Mouse (Mus musculus): ENCODE results near the gene Mov10l1. TPM values are rescaled to one million over a fixed set of nuclear protein-coding genes. Genes with fewer than 3 reads are reported as not detected.

Gene Mov10l1
- polyA plus RNA-seq, 1 experiment from 2014 or later: not detected

GRCm38 (mm10) chr15:89062518-89062910 lies 79.8 kb downstream of the Mov10l1 start:
- Histone ChIP-seq H3K9me3 (replicated peaks) (no peaks in the 10 kb centered on the region), H3K4me3 (replicated peaks) (no peak overlapping the region), H3K27ac (replicated peaks) (no peak overlapping the region), H3K9ac (no peak overlapping the region), H3K4me1 (replicated peaks) (peaks cover 8% of the 10 kb centered on the region; the same call in 1 of the 2 replicates), H3K27me3 (peaks cover 96% of the 10 kb centered on the region), H3K36me3 (replicated peaks) (no peaks in the 10 kb centered on the region), H3K4me2 (no peak overlapping the region)
- WGBS (ENCODE audit: insufficient replicate concordance): 70% methylated on average over 5 of the region's 5 CpGs
- no peak for ATAC-seq (ENCODE audit: insufficient read depth)

GRCm38 (mm10) chr15:89063001-89063400 lies 80.3 kb downstream of the Mov10l1 start:
- H3K9ac ChIP-seq: no peak overlapping the region
- H3K4me2 ChIP-seq: no peak overlapping the region
- no peak overlapping the region for H3K27ac ChIP-seq (replicated peaks)
- H3K9me3 ChIP-seq (replicated peaks): no peaks in the 10 kb centered on the region
- H3K4me1 ChIP-seq (replicated peaks): peaks cover 8% of the 10 kb centered on the region
- 61% methylated on average over 7 of the region's 7 CpGs for WGBS (ENCODE audit: insufficient replicate concordance)
- H3K36me3 ChIP-seq (replicated peaks): no peaks in the 10 kb centered on the region
- no peak for ATAC-seq (ENCODE audit: insufficient read depth)
- peaks cover 96% of the 10 kb centered on the region for H3K27me3 ChIP-seq
- no peak overlapping the region for H3K4me3 ChIP-seq (replicated peaks)

DNA sequence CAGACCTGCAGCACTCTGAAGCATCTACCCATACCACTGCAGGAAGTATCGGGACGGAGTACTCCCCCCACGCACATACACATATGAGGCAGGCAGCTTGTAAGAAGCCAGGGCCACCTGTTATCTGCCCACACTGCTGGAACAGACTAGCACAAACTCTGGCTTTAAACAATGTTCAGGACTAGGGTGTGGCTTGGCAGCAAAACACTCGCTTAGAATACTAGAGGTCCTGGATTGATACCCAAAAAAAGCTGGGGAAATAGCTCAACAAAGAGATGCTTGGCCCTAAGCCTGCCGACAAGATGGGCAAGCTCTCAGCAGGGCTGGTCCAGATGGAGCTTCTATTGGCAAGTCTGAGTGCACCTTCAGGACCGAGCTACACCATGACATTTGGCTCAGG lies 80.8 kb downstream of the Mov10l1 start:
- Histone ChIP-seq H3K4me1 (replicated peaks) (peaks cover 8% of the 10 kb centered on the region), H3K4me3 (replicated peaks) (no peak overlapping the region), H3K9me3 (replicated peaks) (no peaks in the 10 kb centered on the region), H3K9ac (no peak overlapping the region), H3K27me3 (peaks cover 96% of the 10 kb centered on the region), H3K4me2 (no peak overlapping the region), H3K27ac (replicated peaks) (no peak overlapping the region), H3K36me3 (replicated peaks) (no peaks in the 10 kb centered on the region)
- no peak for ATAC-seq (ENCODE audit: insufficient read depth)
- 48% methylated on average over 6 of the region's 6 CpGs for WGBS (ENCODE audit: insufficient replicate concordance)

DNA sequence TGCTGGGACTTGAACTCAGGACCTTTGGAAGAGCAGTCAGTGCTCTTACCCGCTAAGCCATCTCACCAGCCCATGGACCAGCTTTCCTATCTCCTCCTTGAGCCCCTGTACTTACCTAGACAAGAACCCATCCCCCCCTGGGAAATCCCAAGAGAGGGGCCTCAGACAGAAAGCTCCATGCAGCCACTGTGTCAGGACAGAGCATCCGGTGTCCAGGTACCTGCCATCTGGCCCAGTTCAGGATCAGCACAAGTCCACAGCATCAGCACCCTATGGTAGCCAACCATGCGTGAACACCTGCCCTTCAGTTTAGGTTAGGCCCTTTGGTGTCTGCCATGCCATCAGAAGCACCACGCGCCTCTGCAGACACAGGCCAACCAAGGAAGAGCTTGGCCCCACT lies 82.2 kb downstream of the Mov10l1 start:
- Histone ChIP-seq H3K4me2 (no peak overlapping the region), H3K4me3 (replicated peaks) (no peak overlapping the region), H3K9me3 (replicated peaks) (no peaks in the 10 kb centered on the region), H3K27ac (replicated peaks) (no peak overlapping the region), H3K4me1 (replicated peaks) (peaks cover 3% of the 10 kb centered on the region), H3K36me3 (replicated peaks) (no peaks in the 10 kb centered on the region), H3K27me3 (peaks cover 96% of the 10 kb centered on the region), H3K9ac (no peak overlapping the region)
- ATAC-seq (ENCODE audit: insufficient read depth): no peak
- 73% methylated on average over 5 of the region's 5 CpGs for WGBS (ENCODE audit: insufficient replicate concordance)

- Histone ChIP-seq H3K9me3 (replicated peaks) (no peaks in the 10 kb centered on the region), H3K4me3 (replicated peaks) (no peak overlapping the region), H3K27me3 (peaks cover 93% of the 10 kb centered on the region), H3K27ac (replicated peaks) (no peak overlapping the region), H3K4me1 (replicated peaks) (no peaks in the 10 kb centered on the region; the same call in 1 of the 2 replicates), H3K9ac (no peak overlapping the region), H3K4me2 (no peak overlapping the region; the same call in 1 of the 2 replicates), H3K36me3 (replicated peaks) (no peaks in the 10 kb centered on the region)
- 15% methylated on average over 35 of the region's 35 CpGs for WGBS (ENCODE audit: insufficient replicate concordance)
- ATAC-seq (ENCODE audit: insufficient read depth): no peak
These were observed 84.9 kb downstream of the Mov10l1 start for GRCm38 (mm10) chr15:89067609-89068008.

DNA sequence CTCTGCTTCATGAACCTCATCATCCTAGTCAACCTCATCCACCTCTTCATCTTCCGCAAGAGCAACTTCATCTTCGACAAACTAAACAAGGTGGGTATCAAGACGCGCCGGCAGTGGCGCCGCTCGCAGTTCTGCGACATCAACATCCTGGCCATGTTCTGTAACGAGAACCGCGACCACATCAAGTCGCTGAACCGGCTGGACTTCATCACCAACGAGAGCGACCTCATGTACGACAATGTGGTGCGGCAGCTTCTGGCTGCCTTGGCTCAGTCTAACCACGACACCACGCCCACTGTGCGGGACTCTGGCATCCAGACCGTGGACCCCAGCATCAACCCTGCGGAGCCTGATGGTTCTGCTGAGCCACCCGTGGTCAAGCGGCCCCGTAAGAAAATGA lies 85.5 kb downstream of the Mov10l1 start:
- Histone ChIP-seq H3K4me1 (replicated peaks) (no peaks in the 10 kb centered on the region; the same call in 1 of the 2 replicates), H3K36me3 (replicated peaks) (no peaks in the 10 kb centered on the region), H3K27me3 (peaks cover 93% of the 10 kb centered on the region), H3K9ac (no peak overlapping the region), H3K9me3 (replicated peaks) (no peaks in the 10 kb centered on the region), H3K27ac (replicated peaks) (no peak overlapping the region), H3K4me3 (replicated peaks) (no peak overlapping the region), H3K4me2 (no peak overlapping the region)
- no peak for ATAC-seq (ENCODE audit: insufficient read depth)
- WGBS (ENCODE audit: insufficient replicate concordance): 25% methylated on average over 26 of the region's 26 CpGs

GRCm38 (mm10) chr15:89069336-89069840 lies 86.7 kb downstream of the Mov10l1 start:
- Histone ChIP-seq H3K36me3 (replicated peaks) (no peaks in the 10 kb centered on the region), H3K9me3 (replicated peaks) (no peaks in the 10 kb centered on the region), H3K4me3 (replicated peaks) (no peak overlapping the region), H3K27me3 (peaks cover 83% of the 10 kb centered on the region), H3K4me2 (no peak overlapping the region), H3K27ac (replicated peaks) (no peak overlapping the region), H3K4me1 (replicated peaks) (peaks cover under 1% of the 10 kb centered on the region; the same call in 1 of the 2 replicates), H3K9ac (no peak overlapping the region)
- no peak for ATAC-seq (ENCODE audit: insufficient read depth)
- 60% methylated on average over 19 of the region's 19 CpGs for WGBS (ENCODE audit: insufficient replicate concordance)

DNA sequence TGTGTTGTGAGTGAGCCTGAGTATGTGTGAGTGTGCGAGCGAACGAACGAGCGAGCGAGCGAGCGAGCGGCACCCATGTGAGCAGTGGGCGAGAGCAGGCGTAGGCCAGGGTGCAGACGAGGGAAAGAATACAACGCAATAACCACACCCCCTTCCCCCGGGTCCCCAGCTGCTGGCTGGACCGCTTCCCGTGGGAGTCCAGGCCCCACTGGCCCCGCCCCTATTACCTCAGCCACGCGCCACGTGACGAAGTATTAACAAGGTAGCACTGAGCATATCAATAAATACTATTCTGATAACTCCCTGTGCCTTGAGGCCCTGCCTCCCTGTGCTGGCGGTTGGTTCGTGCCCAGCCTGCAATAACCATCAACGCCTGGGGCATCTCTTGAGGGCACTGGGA lies 87.9 kb downstream of the Mov10l1 start:
- no peak overlapping the region for H3K9ac ChIP-seq
- peaks cover 13% of the 10 kb centered on the region for H3K4me1 ChIP-seq (replicated peaks)
- H3K27ac ChIP-seq (replicated peaks): no peak overlapping the region
- no peaks in the 10 kb centered on the region for H3K36me3 ChIP-seq (replicated peaks)
- no peak for ATAC-seq (ENCODE audit: insufficient read depth)
- no peak overlapping the region for H3K4me2 ChIP-seq
- no peak overlapping the region for H3K4me3 ChIP-seq (replicated peaks)
- H3K27me3 ChIP-seq: peaks cover 73% of the 10 kb centered on the region
- 67% methylated on average over 24 of the region's 24 CpGs for WGBS (ENCODE audit: insufficient replicate concordance)
- H3K9me3 ChIP-seq (replicated peaks): no peaks in the 10 kb centered on the region

DNA sequence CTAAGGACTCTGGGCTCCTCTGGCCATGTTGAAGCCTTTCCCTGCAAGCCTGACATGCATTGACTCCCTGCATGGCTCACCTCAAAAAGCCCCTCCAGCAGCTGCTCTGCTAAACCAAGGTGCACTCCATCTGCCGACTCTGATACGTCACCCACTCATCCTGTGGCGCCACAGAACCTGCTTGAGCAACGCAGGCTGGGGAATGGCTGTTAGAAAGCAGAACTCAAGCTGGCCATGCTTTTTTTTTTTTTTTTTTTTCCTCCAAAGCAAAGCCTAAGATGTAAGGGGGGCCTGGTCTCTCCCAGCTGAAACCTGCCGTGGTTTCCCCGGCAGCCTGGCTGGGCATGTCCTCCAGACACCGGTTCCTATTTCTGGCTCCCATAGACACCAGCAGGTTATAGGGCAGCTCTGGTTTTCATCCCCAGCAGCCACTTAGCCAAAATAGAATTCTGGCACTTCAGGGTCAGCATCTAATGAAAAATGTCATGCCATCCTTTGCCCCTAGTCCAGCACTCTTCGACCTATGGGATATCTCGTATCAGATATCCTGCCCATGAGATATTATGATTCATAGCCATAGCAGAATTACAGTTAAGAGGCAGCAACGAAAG lies 91.4 kb downstream of the Mov10l1 start:
- H3K27me3 ChIP-seq: peaks cover 38% of the 10 kb centered on the region
- H3K9me3 ChIP-seq (replicated peaks): no peaks in the 10 kb centered on the region
- no peak for ATAC-seq (ENCODE audit: insufficient read depth)
- WGBS (ENCODE audit: insufficient replicate concordance): 44% methylated on average over 10 of the region's 10 CpGs
- no peak overlapping the region for H3K9ac ChIP-seq
- peaks cover 42% of the 10 kb centered on the region for H3K4me1 ChIP-seq (replicated peaks)
- H3K27ac ChIP-seq (replicated peaks): no peak overlapping the region
- no peak overlapping the region for H3K4me3 ChIP-seq (replicated peaks)
- H3K36me3 ChIP-seq (replicated peaks): no peaks in the 10 kb centered on the region
- H3K4me2 ChIP-seq: no peak overlapping the region

DNA sequence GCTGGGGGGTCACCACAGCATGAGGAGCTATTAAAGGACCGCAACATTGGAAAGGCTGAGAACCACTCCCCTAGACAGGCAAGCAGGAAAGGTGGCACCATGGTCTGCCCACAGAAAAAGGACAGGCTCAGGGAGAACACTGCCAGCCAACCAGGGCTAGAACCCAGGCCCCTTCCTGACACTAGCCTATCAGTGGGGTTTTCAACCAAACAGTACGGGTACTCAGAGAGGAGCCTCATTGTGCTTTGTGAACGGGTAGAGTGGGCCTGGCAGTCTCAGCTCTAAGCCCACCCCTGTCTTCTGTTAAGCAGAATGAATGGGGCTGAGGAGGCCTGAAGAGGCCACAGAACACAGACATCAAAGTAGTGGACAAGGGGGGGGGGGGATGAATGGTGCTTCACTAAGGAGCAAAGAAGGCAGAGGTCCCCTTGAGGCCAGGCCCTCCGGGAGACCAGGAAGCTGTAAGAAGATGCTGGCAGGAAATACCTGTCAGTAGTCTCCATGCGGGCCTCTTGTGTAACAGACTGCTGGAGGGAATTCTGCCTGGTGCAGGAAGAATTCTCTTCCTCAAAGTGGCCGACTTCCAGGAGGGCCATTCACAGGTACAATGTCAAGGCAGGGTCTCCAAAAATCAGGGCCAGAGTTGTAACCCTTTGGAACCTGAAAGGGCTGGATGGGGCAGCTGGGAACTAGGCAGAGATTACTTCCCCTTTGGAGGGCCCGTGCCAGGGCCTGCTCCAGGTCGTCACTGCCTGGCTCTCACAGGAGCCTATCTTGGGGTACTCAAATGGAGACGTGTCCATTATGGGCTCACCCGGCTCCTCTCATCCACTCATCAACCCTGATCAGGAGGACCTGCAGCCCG lies 92.1 kb downstream of the Mov10l1 start, which contains the start of gene Trabd:
Gene Trabd, plus strand, starts transcription at position 512 of the 865 bp plus-strand sequence.
- Histone ChIP-seq H3K27me3 (peaks cover 31% of the 10 kb centered on the region), H3K9ac (peak within 1 kb of the TSS; percentile 72), H3K27ac (replicated peaks) (peak within 1 kb of the TSS; percentile 64), H3K4me1 (replicated peaks) (peaks cover 42% of the 10 kb centered on the region), H3K9me3 (replicated peaks) (no peaks in the 10 kb centered on the region), H3K4me2 (peak within 1 kb of the TSS; percentile 85), H3K4me3 (replicated peaks) (peak within 1 kb of the TSS; percentile 78), H3K36me3 (replicated peaks) (0 out of 2 replicates have a peak, but pooled peaks cover 2% of the 10 kb centered on the region)
- WGBS (ENCODE audit: insufficient replicate concordance): 35% methylated on average over 11 of the region's 11 CpGs
- no peak for ATAC-seq (ENCODE audit: insufficient read depth)

GRCm38 (mm10) chr15:89075478-89076147 lies 92.9 kb downstream of the Mov10l1 start:
- under 1% methylated on average over 54 of the region's 59 CpGs for WGBS (ENCODE audit: insufficient replicate concordance)
- Histone ChIP-seq H3K9ac (peak overlapping the region; percentile 72), H3K27ac (replicated peaks) (peak overlapping the region; percentile 64), H3K4me1 (replicated peaks) (peaks cover 42% of the 10 kb centered on the region), H3K4me3 (replicated peaks) (peak overlapping the region; percentile 78), H3K9me3 (replicated peaks) (no peaks in the 10 kb centered on the region), H3K4me2 (peak overlapping the region; percentile 85), H3K27me3 (peaks cover 23% of the 10 kb centered on the region), H3K36me3 (replicated peaks) (0 out of 2 replicates have a peak, but pooled peaks cover 6% of the 10 kb centered on the region)
- ATAC-seq (ENCODE audit: insufficient read depth): peak; percentile 87

Measured in liver, embryonic 15.5 days (tissue).